Mouse (Mus musculus): ENCODE measurements around the gene Tmem120b. TPM values are rescaled to one million over a fixed set of nuclear protein-coding genes. Genes with fewer than 3 reads are reported as not detected.
A peak's percentile ranks its signal among the peaks of the same experiment; 100 is the strongest.

Gene Tmem120b
- polyA plus RNA-seq, 1 experiment, result 9.1 TPM

GRCm38 (mm10) chr5:123133083-123133783, 65.0 kb downstream of the Tmem120b start:
- TF ChIP-seq CTCF (IDR thresholded peaks at IDR 0.05; ENCODE audit: borderline replicate concordance, insufficient read depth, low read length), result peak; percentile 94
- TF ChIP-seq POLR2A (IDR thresholded peaks at IDR 0.05; ENCODE audit: low read depth, low read length), result no peak
- Histone ChIP-seq H3K27ac (ENCODE audit: insufficient read depth, low read length) (peak overlapping the region; percentile 28), H3K4me1 (ENCODE audit: control insufficient read depth, insufficient read depth, low read length) (peaks cover 11% of the 10 kb centered on the region), H3K4me3 (ENCODE audit: insufficient read depth, low read length) (0 out of 2 replicates have a peak overlapping the region, but pooled peaks have one; percentile 11)

- H3K27ac ChIP-seq (ENCODE audit: insufficient read depth, low read length), result peak overlapping the region; percentile 28
- no peak for TF ChIP-seq CTCF (IDR thresholded peaks at IDR 0.05; ENCODE audit: borderline replicate concordance, insufficient read depth, low read length)
- TF ChIP-seq POLR2A (IDR thresholded peaks at IDR 0.05; ENCODE audit: low read depth, low read length), result no peak
- H3K4me1 ChIP-seq (ENCODE audit: control insufficient read depth, insufficient read depth, low read length), result peaks cover 11% of the 10 kb centered on the region
- H3K4me3 ChIP-seq (ENCODE audit: insufficient read depth, low read length), result 0 out of 2 replicates have a peak overlapping the region, but pooled peaks have one; percentile 11
Measured at GRCm38 (mm10) chr5:123133784-123134143, 65.5 kb downstream of the Tmem120b start.

- H3K4me1 ChIP-seq (ENCODE audit: control insufficient read depth, insufficient read depth, low read length), result peaks cover 11% of the 10 kb centered on the region
- H3K27ac ChIP-seq (ENCODE audit: insufficient read depth, low read length), result peak overlapping the region; percentile 89
- TF ChIP-seq CTCF (IDR thresholded peaks at IDR 0.05; ENCODE audit: borderline replicate concordance, insufficient read depth, low read length), result no peak
- peak; percentile 22; the same call in 1 of the 2 replicates for TF ChIP-seq POLR2A (IDR thresholded peaks at IDR 0.05; ENCODE audit: low read depth, low read length)
- H3K4me3 ChIP-seq (ENCODE audit: insufficient read depth, low read length), result no peak overlapping the region
Measured at GRCm38 (mm10) chr5:123134186-123134874, 66.1 kb downstream of the Tmem120b start.

- Histone ChIP-seq H3K4me1 (ENCODE audit: control insufficient read depth, insufficient read depth, low read length) (peaks cover 11% of the 10 kb centered on the region), H3K27ac (ENCODE audit: insufficient read depth, low read length) (peak overlapping the region; percentile 89), H3K4me3 (ENCODE audit: insufficient read depth, low read length) (peak overlapping the region; percentile 18)
- TF ChIP-seq CTCF (IDR thresholded peaks at IDR 0.05; ENCODE audit: borderline replicate concordance, insufficient read depth, low read length) (no peak), POLR2A (IDR thresholded peaks at IDR 0.05; ENCODE audit: low read depth, low read length) (no peak)
Measured at GRCm38 (mm10) chr5:123134875-123135382, 66.7 kb downstream of the Tmem120b start.

- peak; percentile 57 for TF ChIP-seq POLR2A (IDR thresholded peaks at IDR 0.05; ENCODE audit: low read depth, low read length)
- TF ChIP-seq CTCF (IDR thresholded peaks at IDR 0.05; ENCODE audit: borderline replicate concordance, insufficient read depth, low read length), result no peak
- Histone ChIP-seq H3K4me1 (ENCODE audit: control insufficient read depth, insufficient read depth, low read length) (peaks cover 11% of the 10 kb centered on the region), H3K4me3 (ENCODE audit: insufficient read depth, low read length) (peak overlapping the region; percentile 18), H3K27ac (ENCODE audit: insufficient read depth, low read length) (peak overlapping the region; percentile 100)
Measured at GRCm38 (mm10) chr5:123135471-123136360, 67.5 kb downstream of the Tmem120b start.

- Histone ChIP-seq H3K27ac (ENCODE audit: insufficient read depth, low read length) (peak overlapping the region; percentile 100), H3K4me3 (ENCODE audit: insufficient read depth, low read length) (peak overlapping the region; percentile 29), H3K4me1 (ENCODE audit: control insufficient read depth, insufficient read depth, low read length) (peaks cover 11% of the 10 kb centered on the region)
- TF ChIP-seq CTCF (IDR thresholded peaks at IDR 0.05; ENCODE audit: borderline replicate concordance, insufficient read depth, low read length) (no peak), POLR2A (IDR thresholded peaks at IDR 0.05; ENCODE audit: low read depth, low read length) (peak; percentile 63)
Measured at GRCm38 (mm10) chr5:123136361-123137043, 68.3 kb downstream of the Tmem120b start.

GRCm38 (mm10) chr5:123137044-123137909, 69.1 kb downstream of the Tmem120b start:
- TF ChIP-seq CTCF (IDR thresholded peaks at IDR 0.05; ENCODE audit: borderline replicate concordance, insufficient read depth, low read length) (no peak), POLR2A (IDR thresholded peaks at IDR 0.05; ENCODE audit: low read depth, low read length) (peak; percentile 55)
- Histone ChIP-seq H3K4me3 (ENCODE audit: insufficient read depth, low read length) (peak overlapping the region; percentile 35), H3K27ac (ENCODE audit: insufficient read depth, low read length) (peak overlapping the region; percentile 100), H3K4me1 (ENCODE audit: control insufficient read depth, insufficient read depth, low read length) (peaks cover 11% of the 10 kb centered on the region)

GRCm38 (mm10) chr5:123137910-123138229, 69.7 kb downstream of the Tmem120b start:
- Histone ChIP-seq H3K4me3 (ENCODE audit: insufficient read depth, low read length) (peak overlapping the region; percentile 35), H3K27ac (ENCODE audit: insufficient read depth, low read length) (peak overlapping the region; percentile 100), H3K4me1 (ENCODE audit: control insufficient read depth, insufficient read depth, low read length) (peaks cover 11% of the 10 kb centered on the region)
- TF ChIP-seq POLR2A (IDR thresholded peaks at IDR 0.05; ENCODE audit: low read depth, low read length), result peak; percentile 36
- no peak for TF ChIP-seq CTCF (IDR thresholded peaks at IDR 0.05; ENCODE audit: borderline replicate concordance, insufficient read depth, low read length)
